ENCODE assay signal across 11 mouse cellular contexts in genomic region chr16:8669432-8669831, GRCm38 (mm10). TPM values are rescaled to one million over a fixed set of nuclear protein-coding genes. Genes with fewer than 3 reads are reported as not detected.
A peak's percentile ranks its signal among the peaks of the same experiment; 100 is the strongest.
DNase-seq lines count a peak whose midpoint lies in the region; ATAC-seq lines count a peak whose summit lies in the region.
"Had no signal": no experiment of that assay in that cellular context is flagged by ENCODE, and none has a peak within 500 bp of the region (broad histone marks: within the 10 kb centered on the region; RNA-seq: fewer than 3 reads in every experiment).

No protein-coding gene starts in this region.

- peak overlapping the region; percentile 70; the same call in 1 of the 2 replicates for H3K4me2 ChIP-seq in lung, embryonic 16.5 days (ENCODE audit: low read depth, low read length)
- H3K4me2 ChIP-seq in limb, embryonic 12.5 days: peak overlapping the region; percentile 61
- H3K4me2 ChIP-seq in neural tube, embryonic 15.5 days: peak overlapping the region; percentile 88

- peak; percentile 47 for DNase-seq in adrenal gland, adult 2 months
- DNase-seq in adrenal gland, adult 18-20 months (ENCODE audit: low spot score in 2 of 2): no peak
- DNase-seq in lung, postnatal 14 days: no peak
- no peak for DNase-seq in right cerebral cortex, adult 2 months (ENCODE audit: low spot score in 2 of 2)
- DNase-seq in adrenal gland, postnatal 25 days: no peak
- DNase-seq: thymus, postnatal 25 days had no signal

- no peak overlapping the region; the same call in 1 of the 2 replicates for H3K4me3 ChIP-seq in lung, embryonic 16.5 days (ENCODE audit: low read length)
- peak overlapping the region; percentile 65 for H3K4me3 ChIP-seq in limb, embryonic 12.5 days (replicated peaks)
- H3K4me3 ChIP-seq in neural tube, embryonic 15.5 days (replicated peaks): peak overlapping the region; percentile 93
- H3K4me3 ChIP-seq: megakaryocyte, embryonic 14.5 days had no signal

- H3K36me3 ChIP-seq in lung, embryonic 16.5 days (ENCODE audit: control insufficient read depth, insufficient read depth, low read length): no peaks in the 10 kb centered on the region
- peaks cover 14% of the 10 kb centered on the region; the same call in 1 of the 2 replicates for H3K36me3 ChIP-seq in limb, embryonic 12.5 days
- H3K36me3 ChIP-seq in neural tube, embryonic 15.5 days: no peaks in the 10 kb centered on the region

- H3K27ac ChIP-seq in lung, embryonic 16.5 days (ENCODE audit: low read length): no peak overlapping the region
- H3K27ac ChIP-seq in limb, embryonic 12.5 days: 0 out of 2 replicates have a peak overlapping the region, but pooled peaks have one; percentile 91
- peak overlapping the region; percentile 81 for H3K27ac ChIP-seq in neural tube, embryonic 15.5 days (replicated peaks)

- no peak for ATAC-seq in lung, embryonic 16.5 days (ENCODE audit: low read depth)
- no peak for ATAC-seq in limb, embryonic 12.5 days (ENCODE audit: insufficient number of reproducible peaks, insufficient read depth, low FRiP score, low TSS enrichment, low read depth)
- ATAC-seq in neural tube, embryonic 15.5 days (ENCODE audit: low FRiP score): no peak

- peaks cover 6% of the 10 kb centered on the region; the same call in 1 of the 2 replicates for H3K27me3 ChIP-seq in lung, embryonic 16.5 days (ENCODE audit: control insufficient read depth, insufficient read depth, low read depth, low read length)
- H3K27me3 ChIP-seq in limb, embryonic 12.5 days: peaks cover 7% of the 10 kb centered on the region
- H3K27me3 ChIP-seq in neural tube, embryonic 15.5 days (replicated peaks): no peaks in the 10 kb centered on the region

- peaks cover 37% of the 10 kb centered on the region for H3K4me1 ChIP-seq in lung, embryonic 16.5 days (replicated peaks; ENCODE audit: control insufficient read depth, insufficient read depth, low read length)
- peaks cover 46% of the 10 kb centered on the region for H3K4me1 ChIP-seq in limb, embryonic 12.5 days (replicated peaks)
- H3K4me1 ChIP-seq in neural tube, embryonic 15.5 days: peaks cover 76% of the 10 kb centered on the region

- H3K9me3 ChIP-seq in lung, embryonic 16.5 days (ENCODE audit: control insufficient read depth, low read length): no peaks in the 10 kb centered on the region
- no peaks in the 10 kb centered on the region for H3K9me3 ChIP-seq in limb, embryonic 12.5 days
- no peaks in the 10 kb centered on the region for H3K9me3 ChIP-seq in neural tube, embryonic 15.5 days (replicated peaks)
- H3K9me3 ChIP-seq: megakaryocyte, embryonic 14.5 days had no signal

- 64% methylated on average over 5 of the region's 5 CpGs for WGBS in lung, embryonic 16.5 days
- 66% methylated on average over 5 of the region's 5 CpGs for WGBS in limb, embryonic 12.5 days
- WGBS in neural tube, embryonic 15.5 days: 48% methylated on average over 5 of the region's 5 CpGs

- H3K9ac ChIP-seq in lung, embryonic 16.5 days (ENCODE audit: low read length): peak overlapping the region; percentile 29
- H3K9ac ChIP-seq in limb, embryonic 12.5 days (replicated peaks): peak overlapping the region; percentile 71
- peak overlapping the region; percentile 80 for H3K9ac ChIP-seq in neural tube, embryonic 15.5 days (replicated peaks)

RNA-seq across cellular contexts. Expression of gene Carhsp1, which starts 2.5 kb away (rescaled TPM):
- total RNA-seq in adrenal gland, adult 2 months (2021): 100 to 1,000 TPM in 1 of 2 experiments, 10 to 100 TPM in 1; 52.0 to 120 TPM
- 233 and 404 TPM in 2 replicates for polyA plus RNA-seq in adrenal gland, adult 2 months (2012; rRNA removed)
- total RNA-seq in adrenal gland, adult 18-20 months (2021): 100 to 1,000 TPM in 1 of 2 experiments, 10 to 100 TPM in 1; 61.8 to 134 TPM
- polyA plus RNA-seq in lung, embryonic 16.5 days (2015; fragmentation: Nextera tagmentation; extraction: Ambion mirVana): 96.4 and 97.7 TPM in 2 replicates
- 129 and 132 TPM in 2 replicates for polyA plus RNA-seq in limb, embryonic 12.5 days (2016; fragmentation: Nextera tagmentation; extraction: Ambion mirVana)
- polyA plus RNA-seq in neural tube, embryonic 15.5 days (2015; fragmentation: Nextera tagmentation; extraction: Ambion mirVana): 141 and 152 TPM in 2 replicates
- 91.2 and 94.1 TPM in 2 replicates for total RNA-seq in adrenal gland, postnatal 25 days (2021)

RNA-seq across cellular contexts. Expression of gene Gm5767, which starts 11.1 kb away (rescaled TPM):
- not detected for total RNA-seq in adrenal gland, adult 2 months (2021)
- 0.25 and 0.29 TPM in 2 replicates for polyA plus RNA-seq in adrenal gland, adult 2 months (2012; rRNA removed)
- total RNA-seq in adrenal gland, adult 18-20 months (2021): not detected
- polyA plus RNA-seq in lung, embryonic 16.5 days (2015; fragmentation: Nextera tagmentation; extraction: Ambion mirVana): not detected in 2 replicates
- not detected in 2 replicates for polyA plus RNA-seq in limb, embryonic 12.5 days (2016; fragmentation: Nextera tagmentation; extraction: Ambion mirVana)
- not detected in 2 replicates for polyA plus RNA-seq in neural tube, embryonic 15.5 days (2015; fragmentation: Nextera tagmentation; extraction: Ambion mirVana)
- total RNA-seq in adrenal gland, postnatal 25 days (2021): not detected in 2 replicates
- polyA plus RNA-seq: frontal cortex, adult 2 months had no signal

RNA-seq across cellular contexts. Expression of gene Tmem186, which starts 31.9 kb away (rescaled TPM):
- total RNA-seq in adrenal gland, adult 2 months (2021): 10 to 100 TPM; 15.3 to 22.1 TPM
- polyA plus RNA-seq in adrenal gland, adult 2 months (2012; rRNA removed): 15.6 and 16.2 TPM in 2 replicates
- total RNA-seq in adrenal gland, adult 18-20 months (2021): 10 to 100 TPM; 16.5 to 20.2 TPM
- 16.2 and 17.0 TPM in 2 replicates for polyA plus RNA-seq in lung, embryonic 16.5 days (2015; fragmentation: Nextera tagmentation; extraction: Ambion mirVana)
- 22.9 and 24.7 TPM in 2 replicates for polyA plus RNA-seq in limb, embryonic 12.5 days (2016; fragmentation: Nextera tagmentation; extraction: Ambion mirVana)
- polyA plus RNA-seq in neural tube, embryonic 15.5 days (2015; fragmentation: Nextera tagmentation; extraction: Ambion mirVana): 20.0 and 22.0 TPM in 2 replicates
- 22.7 and 23.9 TPM in 2 replicates for total RNA-seq in adrenal gland, postnatal 25 days (2021)

RNA-seq across cellular contexts. Expression of gene Pmm2, which starts 32.0 kb away (rescaled TPM):
- total RNA-seq in adrenal gland, adult 2 months (2021): 10 to 100 TPM; 48.1 to 53.8 TPM
- 54.1 and 75.1 TPM in 2 replicates for polyA plus RNA-seq in adrenal gland, adult 2 months (2012; rRNA removed)
- total RNA-seq in adrenal gland, adult 18-20 months (2021): 10 to 100 TPM; 57.0 to 57.3 TPM
- 51.1 and 51.6 TPM in 2 replicates for polyA plus RNA-seq in lung, embryonic 16.5 days (2015; fragmentation: Nextera tagmentation; extraction: Ambion mirVana)
- 54.1 and 55.3 TPM in 2 replicates for polyA plus RNA-seq in limb, embryonic 12.5 days (2016; fragmentation: Nextera tagmentation; extraction: Ambion mirVana)
- polyA plus RNA-seq in neural tube, embryonic 15.5 days (2015; fragmentation: Nextera tagmentation; extraction: Ambion mirVana): 38.2 and 44.6 TPM in 2 replicates
- total RNA-seq in adrenal gland, postnatal 25 days (2021): 64.6 and 66.8 TPM in 2 replicates

Comparison
In these comparisons a context has a peak if more than half of its experiments do, and no peak if none do; other contexts are left out.
1. H3K9ac ChIP-seq: peak in every context shown above with its lines; median percentile 80 in neural tube, embryonic 15.5 days; 71 in limb, embryonic 12.5 days; 29 in lung, embryonic 16.5 days.